Mouse (Mus musculus) liver, embryonic 14.5 days (tissue): ENCODE data around the gene Dguok. TPM values are rescaled to one million over a fixed set of nuclear protein-coding genes. Genes with fewer than 3 reads are reported as not detected.

Experiments
- ATAC-seq: fragments of 200-750 bp; cut with Nextera tagmentation; 2 replicates; pipeline ENCODE4 v1.8.0; 2017; ENCODE audit warnings: moderate number of reproducible peaks, mild to moderate bottlenecking, moderate library complexity; ENCODE audit not compliant: insufficient read depth
- DNase-seq, 3 experiments: peaks; one replicate each; pipeline ENCODE4 v3.0.0-alpha.2; 2012 to 2013; ENCODE audit warnings: low read depth in 3 of 3, low spot score in 3 of 3
- H3K27ac ChIP-seq: fragments of 300-500 bp; sonication (generic); 2 replicates; pipeline ENCODE4 v1.5.1; 2014; ENCODE audit warnings: moderate library complexity, mild to moderate bottlenecking, control low read depth, inconsistent platforms
- H3K27me3 ChIP-seq: fragments of 300-500 bp; sonication (generic); 2 replicates; pipeline ENCODE4 v1.6.1; 2014; ENCODE audit warnings: mild to moderate bottlenecking, low read length, moderate library complexity; ENCODE audit not compliant: control insufficient read depth, insufficient read depth
- H3K36me3 ChIP-seq: fragments of 300-500 bp; sonication (generic); replicated peaks from 2 replicates; pipeline ENCODE4 v1.6.1; 2014; ENCODE audit warnings: low read depth; ENCODE audit not compliant: control insufficient read depth, insufficient read depth
- H3K4me1 ChIP-seq, 2 experiments: fragments of 200-500 bp in 1 of 2; fragments of 300-500 bp in 1 of 2; sonication (generic) in 1 of 2; replicated peaks; 2 replicates each; pipeline ENCODE4 v1.6.1; 2012 to 2014; ENCODE audit warnings: antibody characterized with exemption in 1 of 2, inconsistent platforms in 1 of 2, low read length in 1 of 2; ENCODE audit not compliant: control insufficient read depth in 2 of 2, insufficient read depth in 2 of 2
- H3K4me2 ChIP-seq: fragments of 300-500 bp; sonication (generic); 2 replicates; pipeline ENCODE4 v1.6.1; 2014; ENCODE audit warnings: low read depth, mild to moderate bottlenecking, control low read depth, moderate library complexity
- H3K4me3 ChIP-seq, 2 experiments: fragments of 200-500 bp in 1 of 2; fragments of 300-500 bp in 1 of 2; sonication (generic) in 1 of 2; 2 replicates each; pipeline ENCODE4 v1.5.1; 2012 to 2014; ENCODE audit warnings: low read depth in 2 of 2, low read length in 2 of 2, mild to moderate bottlenecking in 2 of 2, control low read depth in 1 of 2, inconsistent platforms in 1 of 2, moderate library complexity in 1 of 2; ENCODE audit not compliant: insufficient read depth in 1 of 2
- H3K9ac ChIP-seq: fragments of 300-500 bp; sonication (generic); replicated peaks from 2 replicates; pipeline ENCODE4 v1.6.1; 2014; ENCODE audit warnings: mild to moderate bottlenecking, control low read depth, moderate library complexity
- H3K9me3 ChIP-seq: fragments of 300-500 bp; sonication (generic); 2 replicates; pipeline ENCODE4 v1.6.1; 2016; ENCODE audit warnings: low read length, mixed read lengths; ENCODE audit not compliant: control insufficient read depth
- CTCF ChIP-seq: IDR thresholded peaks from 2 replicates; pipeline ENCODE4 v1.5.1; 2016; ENCODE audit warnings: antibody characterized with exemption, low read depth, control low read depth
- EP300 ChIP-seq: IDR thresholded peaks from 2 replicates; pipeline ENCODE4 v1.6.1; 2016; ENCODE audit warnings: antibody characterized with exemption, low read depth
- WGBS: fragments of 180-500 bp; shearing (Covaris S2); extraction: QIAGEN DNeasy Blood & Tissue Kit; methylation state at CpG from one replicate; pipeline ENCODE4 v1.1.7; 2014; ENCODE audit not compliant: insufficient replicate concordance; 5-methylcytosine and 5-hydroxymethylcytosine counted together
- polyA plus RNA-seq, 2 experiments: library from polyadenylated mRNA; depleted of rRNA in 1 of 2; stranded (reverse) in 1 of 2; unstranded in 1 of 2; fragments of >200 nt; fragmentation: Nextera tagmentation in 1 of 2; extraction: Ambion mirVana in 1 of 2; gene quantifications; 2 replicates each; pipeline versions ENCODE4 v1.2.1 to v1.2.3; 2012 to 2014

Gene Dguok
- polyA plus RNA-seq, 2 experiments = 16.8 to 21.6 TPM

DNA sequence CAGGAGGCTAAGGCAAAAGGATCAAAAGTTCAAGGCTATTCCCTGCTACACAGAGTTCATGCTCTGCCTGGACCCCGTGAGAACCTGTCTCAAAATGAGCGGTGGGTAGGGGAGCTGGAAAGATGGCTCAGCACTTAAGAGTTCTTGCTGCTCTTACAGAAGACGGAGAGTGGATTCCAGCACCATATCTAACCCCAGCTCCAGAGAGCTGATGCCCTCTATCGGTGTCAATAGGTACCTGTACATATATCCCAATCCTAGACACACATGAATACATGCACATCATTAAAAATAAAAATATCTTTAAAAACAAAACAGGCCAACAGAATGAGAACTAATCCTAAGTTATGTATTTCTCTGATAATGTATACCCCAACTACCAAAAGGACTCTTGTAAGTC lies 28.6 kb downstream of the Dguok start:
- Histone ChIP-seq H3K9ac (no peak overlapping the region), H3K36me3 (no peaks in the 10 kb centered on the region), H3K4me1 (peaks cover 0 to 9% of the 10 kb centered on the region in 2 experiments; a peak in 2 of 4 replicates), H3K27me3 (no peaks in the 10 kb centered on the region), H3K27ac (no peak overlapping the region), H3K4me2 (no peak overlapping the region), H3K9me3 (no peaks in the 10 kb centered on the region), H3K4me3 (no peak overlapping the region)
- no peak for DNase-seq
- no peak for ATAC-seq
- WGBS = 58% methylated on average over 4 of the region's 4 CpGs
- TF ChIP-seq CTCF (peak; percentile 39; the same call in 1 of the 2 replicates), EP300 (no peak)

GRCm38 (mm10) chr6:83475431-83475830 lies 31.3 kb downstream of the Dguok start:
- 64% methylated on average over 7 of the region's 7 CpGs for WGBS
- H3K36me3 ChIP-seq = no peaks in the 10 kb centered on the region
- H3K4me2 ChIP-seq = no peak overlapping the region
- H3K4me1 ChIP-seq = no peaks in the 10 kb centered on the region
- no peak overlapping the region for H3K27ac ChIP-seq
- no peak for ATAC-seq
- H3K27me3 ChIP-seq = no peaks in the 10 kb centered on the region
- DNase-seq = no peak
- H3K9me3 ChIP-seq = no peaks in the 10 kb centered on the region
- TF ChIP-seq EP300 (no peak), CTCF (no peak)
- H3K9ac ChIP-seq = no peak overlapping the region
- no peak overlapping the region for H3K4me3 ChIP-seq

- H3K9ac ChIP-seq = no peak overlapping the region
- ATAC-seq = no peak
- H3K36me3 ChIP-seq = no peaks in the 10 kb centered on the region
- H3K4me3 ChIP-seq = no peak overlapping the region
- no peak for DNase-seq
- H3K27me3 ChIP-seq = no peaks in the 10 kb centered on the region
- 0 out of 4 replicates have a peak, but pooled peaks cover 0 to 1% of the 10 kb centered on the region in 2 experiments for H3K4me1 ChIP-seq
- TF ChIP-seq EP300 = no peak
- TF ChIP-seq CTCF = no peak
- no peak overlapping the region for H3K4me2 ChIP-seq
- 63% methylated on average over 9 of the region's 9 CpGs for WGBS
- H3K9me3 ChIP-seq = no peaks in the 10 kb centered on the region
- no peak overlapping the region for H3K27ac ChIP-seq
Measured at GRCm38 (mm10) chr6:83473240-83473639, 33.5 kb downstream of the Dguok start.

- Histone ChIP-seq H3K36me3 (no peaks in the 10 kb centered on the region), H3K4me3 (no peak overlapping the region), H3K9ac (no peak overlapping the region), H3K9me3 (no peaks in the 10 kb centered on the region), H3K4me1 (0 out of 4 replicates have a peak, but pooled peaks cover 0 to 1% of the 10 kb centered on the region in 2 experiments), H3K27ac (no peak overlapping the region), H3K4me2 (no peak overlapping the region), H3K27me3 (no peaks in the 10 kb centered on the region)
- ATAC-seq = no peak
- 78% methylated on average over 7 of the region's 7 CpGs for WGBS
- TF ChIP-seq CTCF = no peak
- TF ChIP-seq EP300 = no peak
- no peak for DNase-seq
Measured at GRCm38 (mm10) chr6:83471739-83472138, 35.0 kb downstream of the Dguok start.

DNA sequence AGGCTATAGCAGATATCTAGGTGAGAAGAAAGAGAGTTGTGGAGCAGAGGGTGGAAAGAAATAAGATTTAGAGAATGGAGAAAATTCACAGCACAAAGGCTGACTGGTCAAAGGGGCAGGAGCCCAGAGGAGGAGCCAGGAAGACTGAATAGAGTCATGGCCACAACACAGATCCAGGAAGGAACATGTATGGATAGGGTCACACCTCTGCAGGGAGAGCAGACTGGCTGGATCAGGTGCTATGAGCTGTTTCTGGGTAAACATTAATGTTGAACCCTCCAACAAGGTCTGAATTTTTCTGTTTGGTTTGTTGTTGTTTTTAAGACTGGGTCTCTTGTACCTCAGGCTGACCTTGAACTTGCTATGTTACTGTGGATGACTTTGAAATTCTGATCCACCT lies 42.8 kb downstream of the Dguok start:
- no peaks in the 10 kb centered on the region for H3K27me3 ChIP-seq
- H3K4me1 ChIP-seq = peaks cover 6 to 14% of the 10 kb centered on the region in 2 experiments
- H3K9me3 ChIP-seq = no peaks in the 10 kb centered on the region
- no peak overlapping the region for H3K4me2 ChIP-seq
- no peak for ATAC-seq
- H3K27ac ChIP-seq = no peak overlapping the region
- no peak for DNase-seq
- no peaks in the 10 kb centered on the region for H3K36me3 ChIP-seq
- TF ChIP-seq EP300 (no peak), CTCF (no peak)
- no peak overlapping the region for H3K4me3 ChIP-seq
- no peak overlapping the region for H3K9ac ChIP-seq
